Mouse (Mus musculus) neutrophil, adult 83 days (primary cell): ENCODE measurements around the gene Atg10. TPM values are rescaled to one million over a fixed set of nuclear protein-coding genes. Genes with fewer than 3 reads are reported as not detected.

ENCODE experiments used
- total RNA-seq, 2 experiments: library from RNA; stranded (reverse); gene quantifications; one replicate each; pipeline ENCODE4 v1.2.4; 2023

Gene Atg10
- 1 to 10 TPM; 2.7 to 4.0 TPM for total RNA-seq

DNA sequence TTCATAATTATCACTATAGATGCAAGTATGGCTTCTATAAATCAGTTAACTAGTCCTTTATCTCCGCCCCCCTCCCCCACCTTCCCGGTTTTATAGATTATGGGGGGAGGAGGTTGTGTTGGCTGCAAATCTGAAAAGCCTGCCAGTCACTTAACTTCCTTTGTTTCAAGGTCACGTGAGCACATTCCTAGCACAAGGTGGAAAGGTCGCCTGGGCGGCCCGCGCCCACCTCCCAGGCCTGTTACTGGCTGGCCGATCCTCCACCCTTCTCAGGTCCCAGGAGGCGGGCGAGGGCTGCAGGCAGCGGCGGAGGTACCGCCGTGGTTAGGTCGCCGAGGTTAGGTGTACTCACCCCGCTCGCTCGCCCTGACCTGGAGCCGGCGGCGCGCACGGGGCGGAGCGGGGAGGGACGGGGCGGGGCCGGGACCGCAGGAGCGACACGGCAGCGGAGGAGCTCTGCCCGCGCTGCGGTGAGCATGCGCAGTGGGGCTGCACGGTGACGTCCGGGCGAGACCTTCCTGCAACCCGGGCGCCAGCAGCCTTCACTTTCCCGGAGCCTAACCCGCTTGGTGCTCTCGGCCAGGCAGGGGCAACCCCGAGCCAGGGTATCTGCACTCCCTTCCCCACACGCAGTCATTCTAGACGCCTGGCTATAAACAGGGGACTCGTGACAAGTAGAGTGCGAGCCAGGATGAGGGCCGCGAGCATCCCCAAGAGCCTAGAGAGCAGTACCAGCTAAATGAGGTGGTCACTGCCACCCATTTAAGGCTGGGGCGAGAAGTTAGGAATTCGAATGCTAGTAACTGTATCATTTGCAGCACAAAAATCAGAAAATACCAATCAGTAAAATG is at the start of gene Atg10:
TSS of gene Atg10 (minus strand) at position 382 of the 851 bp plus-strand sequence.

DNA sequence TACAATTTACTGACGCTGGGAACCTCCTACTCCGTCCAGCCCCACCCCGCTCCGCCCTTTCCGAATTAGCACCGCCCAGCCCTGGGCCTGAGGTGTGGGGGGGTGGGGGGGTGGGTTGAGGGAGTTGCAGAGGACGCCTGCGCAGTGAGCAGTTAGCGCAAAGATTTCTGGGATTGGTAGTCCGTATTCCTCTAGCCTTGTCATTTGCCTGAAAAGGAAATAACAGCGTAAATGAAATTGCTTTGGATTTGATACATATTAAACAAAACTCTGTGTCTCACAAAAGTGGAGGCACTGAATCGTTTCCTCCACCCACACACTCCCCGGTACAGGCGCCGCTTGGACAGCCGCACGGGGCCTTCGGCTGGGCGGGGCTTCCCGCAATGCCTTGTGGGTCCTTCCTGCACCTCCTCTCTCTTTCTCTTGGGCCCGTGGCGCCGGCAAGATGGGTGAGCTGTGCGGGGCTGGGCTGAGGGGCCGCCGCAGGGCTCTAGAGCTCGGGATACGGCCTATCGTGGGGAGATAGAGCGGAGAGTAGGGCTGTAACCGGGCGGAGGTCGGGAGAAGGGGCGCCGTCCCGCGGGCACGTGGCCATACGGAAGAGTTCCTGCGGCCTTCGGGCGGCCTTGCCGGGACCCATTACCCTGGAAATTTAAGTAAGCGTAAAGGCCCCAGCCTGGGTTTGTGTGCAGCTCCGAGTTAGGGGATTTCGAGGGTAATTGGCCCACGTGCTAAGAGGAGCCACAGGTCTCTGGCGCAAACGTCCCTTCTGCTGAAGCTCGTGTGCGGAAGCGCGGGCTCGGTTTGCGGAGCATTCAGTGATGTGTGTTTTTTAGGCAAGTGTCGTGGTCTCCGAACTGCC is 300.8 kb downstream of the Atg10 start, which contains the start of gene Rps23:
TSS of gene Rps23 (plus strand) at position 208 of the 862 bp plus-strand sequence.

DNA sequence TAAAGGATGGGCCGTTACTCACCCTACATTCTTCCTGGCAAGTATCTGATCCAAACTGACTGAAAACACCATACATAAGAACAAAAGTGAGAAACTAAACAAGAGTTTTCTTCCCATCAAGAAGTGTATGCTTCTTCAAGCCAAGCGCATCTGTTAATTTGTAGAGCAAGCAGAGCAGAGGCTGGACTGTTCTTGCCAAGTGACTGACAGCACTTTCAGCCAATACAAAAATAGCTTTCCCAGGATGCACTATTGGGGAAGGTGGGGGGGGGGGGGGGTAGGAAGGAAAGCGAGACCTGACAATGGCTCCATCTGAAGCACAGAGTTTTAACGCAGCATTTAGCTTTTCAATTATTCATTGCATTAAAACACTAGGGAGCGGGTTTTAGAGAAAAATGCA is 318.6 kb downstream of the Atg10 start, which contains the start of gene Atp6ap1l:
TSS of gene Atp6ap1l (minus strand) at position 180 of the 400 bp plus-strand sequence.

Other genes with a start within 250 kb of the Atg10 start
- 10 to 100 TPM; 15.9 to 21.6 TPM for gene Ssbp2, start 236.3 kb upstream of the Atg10 start, total RNA-seq